8 mouse cellular contexts compared by ENCODE assay signal in genomic region chr9:10909573-10909972, GRCm38 (mm10). TPM values are rescaled to one million over a fixed set of nuclear protein-coding genes. Genes with fewer than 3 reads are reported as not detected.
DNase-seq lines count a peak whose midpoint lies in the region; ATAC-seq and TF ChIP-seq lines count a peak whose summit lies in the region.
"Had no signal": no experiment of that assay in that cellular context is flagged by ENCODE, and none has a peak within 500 bp of the region (broad histone marks: within the 10 kb centered on the region; RNA-seq: fewer than 3 reads in every experiment).

No protein-coding gene starts in this region.

- H3K4me1 ChIP-seq in forebrain, embryonic 10.5 days = peaks cover 5% of the 10 kb centered on the region
- H3K4me1 ChIP-seq in intestine, embryonic 15.5 days (replicated peaks) = no peaks in the 10 kb centered on the region
- H3K4me1 ChIP-seq in neural tube, embryonic 12.5 days = peaks cover 5% of the 10 kb centered on the region; the same call in 1 of the 2 replicates

- H3K4me2 ChIP-seq in intestine, embryonic 15.5 days (replicated peaks) = no peak overlapping the region
- no peak overlapping the region for H3K4me2 ChIP-seq in neural tube, embryonic 12.5 days (replicated peaks)

- ATAC-seq in intestine, embryonic 15.5 days = peak; percentile 62; the same call in 1 of the 2 replicates
- ATAC-seq in neural tube, embryonic 12.5 days (ENCODE audit: low FRiP score, low read depth) = peak; percentile 57

- no peaks in the 10 kb centered on the region for H3K9me3 ChIP-seq in forebrain, embryonic 10.5 days
- H3K9me3 ChIP-seq in intestine, embryonic 15.5 days = no peaks in the 10 kb centered on the region
- no peaks in the 10 kb centered on the region for H3K9me3 ChIP-seq in neural tube, embryonic 12.5 days

- H3K4me3 ChIP-seq in forebrain, embryonic 10.5 days = no peak overlapping the region
- H3K4me3 ChIP-seq in intestine, embryonic 15.5 days (replicated peaks) = no peak overlapping the region
- H3K4me3 ChIP-seq in neural tube, embryonic 12.5 days = no peak overlapping the region

- 35% methylated on average over 5 of the region's 5 CpGs for WGBS in forebrain, embryonic 10.5 days
- WGBS in intestine, embryonic 15.5 days = 26% methylated on average over 5 of the region's 5 CpGs
- WGBS in neural tube, embryonic 12.5 days = 31% methylated on average over 5 of the region's 5 CpGs

- intact Hi-C loops in left cerebral cortex, postnatal 10 days (cut with DNase I) = loop anchor here (2.0 to 10.0 kb wide), 2 partner anchors 585 to 1967 kb away; no protein-coding TSS in a partner anchor

- TF ChIP-seq POLR2A in brain, embryonic 14.5 days (IDR thresholded peaks at IDR 0.05; ENCODE audit: borderline replicate concordance, extremely low read depth, insufficient read depth, insufficient read length, poor library complexity, severe bottlenecking) = no peak

- peaks cover 9% of the 10 kb centered on the region for H3K27me3 ChIP-seq in forebrain, embryonic 10.5 days (ENCODE audit: poor library complexity, severe bottlenecking)
- H3K27me3 ChIP-seq in intestine, embryonic 15.5 days (replicated peaks) = peaks cover 8% of the 10 kb centered on the region; the same call in 1 of the 2 replicates
- no peaks in the 10 kb centered on the region for H3K27me3 ChIP-seq in neural tube, embryonic 12.5 days (replicated peaks)

- no peak overlapping the region for H3K9ac ChIP-seq in intestine, embryonic 15.5 days
- no peak overlapping the region for H3K9ac ChIP-seq in neural tube, embryonic 12.5 days

- H3K36me3 ChIP-seq in forebrain, embryonic 10.5 days (replicated peaks) = no peaks in the 10 kb centered on the region
- H3K36me3 ChIP-seq in intestine, embryonic 15.5 days = no peaks in the 10 kb centered on the region
- H3K36me3 ChIP-seq in neural tube, embryonic 12.5 days = no peaks in the 10 kb centered on the region

- peak; percentile 32 for DNase-seq in urinary bladder, postnatal 25 days (ENCODE audit: low spot score)
- DNase-seq in urinary bladder, postnatal 10 days (ENCODE audit: low spot score) = no peak
- DNase-seq in brain, embryonic 14.5 days (ENCODE audit: low read depth) = peak; percentile 88
- DNase-seq in forebrain, embryonic 10.5 days (ENCODE audit: extremely low spot score, low spot score) = peak; percentile 47
- DNase-seq in left cerebral cortex, postnatal 10 days (ENCODE audit: extremely low spot score in 1 of 2, low spot score in 2 of 2) = peak; percentile 70 to 76

- no peak for TF ChIP-seq CTCF in brain, embryonic 14.5 days (IDR thresholded peaks at IDR 0.05; ENCODE audit: borderline replicate concordance, extremely low read depth, insufficient read depth, insufficient read length)

- H3K27ac ChIP-seq in forebrain, embryonic 10.5 days = no peak overlapping the region
- no peak overlapping the region for H3K27ac ChIP-seq in intestine, embryonic 15.5 days
- no peak overlapping the region for H3K27ac ChIP-seq in neural tube, embryonic 12.5 days

RNA-seq across cellular contexts. Expression of gene Cntn5, which starts 5.0 kb away (rescaled TPM):
- 4.2 and 5.5 TPM in 2 replicates for polyA plus RNA-seq in brain, embryonic 14.5 days (2012; rRNA removed)
- polyA plus RNA-seq in forebrain, embryonic 10.5 days (2016; fragmentation: Nextera tagmentation; extraction: Ambion mirVana) = 0.89 and 1.2 TPM in 2 replicates
- polyA plus RNA-seq in intestine, embryonic 15.5 days (2015; fragmentation: Nextera tagmentation; extraction: Ambion mirVana) = 0.49 and 0.57 TPM in 2 replicates
- total RNA-seq in left cerebral cortex, postnatal 10 days (2021) = 10 to 100 TPM; 41.9 to 45.0 TPM
- polyA plus RNA-seq in neural tube, embryonic 12.5 days (2016; fragmentation: Nextera tagmentation; extraction: Ambion mirVana) = 5.2 and 6.7 TPM in 2 replicates
- total RNA-seq: neutrophil, adult 5-6 weeks had no signal
